Mouse (Mus musculus) thymus, postnatal 36 days (tissue): Measurements from ENCODE around the gene Bcl11a.

Experiments used
- DNase-seq, 2 experiments: peaks; one replicate each; pipeline ENCODE4 v3.0.0; 2022; ENCODE audit warnings: mixed read lengths in 2 of 2

Bcl11a gene

DNA sequence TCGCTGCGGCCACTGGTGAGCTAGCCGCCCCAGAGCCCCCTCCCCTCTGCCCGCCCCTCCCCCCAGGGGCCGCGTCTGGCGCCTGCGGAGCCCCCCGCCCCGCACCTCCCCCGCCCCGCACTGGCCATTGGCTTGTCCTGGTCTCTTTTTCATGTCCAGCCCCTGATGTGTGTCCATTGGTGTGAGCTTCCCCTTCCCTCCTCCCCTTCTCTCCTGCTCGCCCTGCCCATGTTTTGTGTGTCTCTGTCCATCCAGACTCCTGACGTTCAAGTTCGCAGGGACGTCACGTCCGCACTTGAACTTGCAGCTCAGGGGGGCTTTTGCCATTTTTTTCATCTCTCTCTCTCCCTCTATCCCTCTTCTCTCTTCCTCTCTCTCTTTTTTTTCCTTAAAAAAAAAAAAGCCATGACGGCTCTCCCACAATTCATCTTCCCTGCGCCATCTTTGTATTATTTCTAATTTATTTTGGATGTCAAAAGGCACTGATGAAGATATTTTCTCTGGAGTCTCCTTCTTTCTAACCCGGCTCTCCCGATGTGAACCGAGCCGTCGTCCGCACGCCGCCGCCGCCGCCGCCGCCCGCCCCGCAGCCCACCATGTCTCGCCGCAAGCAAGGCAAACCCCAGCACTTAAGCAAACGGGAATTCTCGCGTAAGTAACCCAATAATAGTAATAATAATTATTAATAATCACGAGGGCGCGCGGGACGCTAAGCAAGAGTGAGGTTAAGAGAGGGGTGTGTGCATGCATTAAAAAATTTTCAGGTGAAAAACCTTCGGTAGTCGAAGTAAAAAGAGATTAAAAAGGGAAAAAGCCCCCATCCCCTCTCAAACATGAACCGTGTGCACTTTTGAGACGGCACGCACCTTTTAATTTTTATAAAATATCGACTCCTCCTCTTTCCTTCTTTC, at the start of gene Bcl11a:
TSS of gene Bcl11a (plus strand) at position 262 of the 911 bp plus-strand sequence.
- DNase-seq: no peak

DNA sequence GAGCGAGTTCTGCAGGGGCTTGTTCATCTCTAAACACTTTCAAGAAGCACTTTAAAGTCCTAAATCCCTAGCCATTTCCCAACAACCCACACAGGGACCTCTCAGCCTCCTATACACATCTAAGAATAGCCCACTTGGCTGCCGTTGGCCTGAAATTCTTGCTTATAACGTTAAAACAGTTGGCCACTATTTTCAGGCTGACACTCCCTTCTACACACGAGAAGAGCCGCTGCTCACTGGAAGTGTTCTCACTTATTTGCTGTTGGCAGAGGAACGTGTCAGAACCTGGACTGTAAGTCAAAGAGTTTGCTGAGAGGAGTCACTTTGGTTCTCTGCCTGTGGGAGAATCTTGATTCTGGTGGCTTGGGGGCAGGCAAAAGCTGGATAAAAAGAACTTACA, 33.8 kb upstream of the Bcl11a start:
- no peak for DNase-seq

DNA sequence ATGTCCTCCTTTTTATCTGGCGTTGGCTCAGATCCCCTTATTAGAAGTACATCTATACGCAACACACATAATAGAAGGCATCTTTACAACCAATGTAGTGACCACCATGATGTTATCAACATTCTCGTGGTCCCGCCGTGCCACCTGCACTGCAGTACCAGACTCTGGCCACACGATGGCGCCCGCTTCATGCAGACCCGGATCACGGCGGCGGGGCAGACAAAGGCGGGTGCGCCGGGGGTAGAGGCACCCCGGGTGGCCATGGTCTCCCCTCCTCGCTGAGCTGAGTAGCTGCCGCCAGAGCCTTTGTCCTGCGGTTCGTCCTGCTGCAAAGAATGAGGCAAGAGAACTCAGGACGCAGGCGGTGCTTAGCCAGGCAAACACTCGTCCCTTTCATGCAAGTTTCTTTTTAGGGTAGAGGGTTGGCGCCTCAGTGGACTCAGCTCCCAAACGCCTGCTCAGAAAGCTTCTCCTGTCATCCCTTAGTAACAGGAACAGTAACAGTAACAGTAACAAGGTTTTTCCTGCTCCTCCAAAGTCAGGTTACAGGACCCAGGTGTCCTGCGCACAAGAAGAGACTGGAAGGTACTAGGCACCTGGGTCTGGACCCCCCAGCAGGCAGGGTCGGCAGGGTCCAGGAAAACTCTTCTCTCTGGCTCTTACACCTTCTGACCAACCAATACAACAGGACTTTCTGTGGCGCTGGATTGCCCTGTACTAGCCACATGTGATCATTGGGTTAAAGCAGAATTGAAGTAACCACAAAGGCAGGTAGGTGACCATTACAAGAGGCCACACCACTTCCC, 28.4 kb upstream of the Bcl11a start:
- DNase-seq: peak; percentile 79 to 83

DNA sequence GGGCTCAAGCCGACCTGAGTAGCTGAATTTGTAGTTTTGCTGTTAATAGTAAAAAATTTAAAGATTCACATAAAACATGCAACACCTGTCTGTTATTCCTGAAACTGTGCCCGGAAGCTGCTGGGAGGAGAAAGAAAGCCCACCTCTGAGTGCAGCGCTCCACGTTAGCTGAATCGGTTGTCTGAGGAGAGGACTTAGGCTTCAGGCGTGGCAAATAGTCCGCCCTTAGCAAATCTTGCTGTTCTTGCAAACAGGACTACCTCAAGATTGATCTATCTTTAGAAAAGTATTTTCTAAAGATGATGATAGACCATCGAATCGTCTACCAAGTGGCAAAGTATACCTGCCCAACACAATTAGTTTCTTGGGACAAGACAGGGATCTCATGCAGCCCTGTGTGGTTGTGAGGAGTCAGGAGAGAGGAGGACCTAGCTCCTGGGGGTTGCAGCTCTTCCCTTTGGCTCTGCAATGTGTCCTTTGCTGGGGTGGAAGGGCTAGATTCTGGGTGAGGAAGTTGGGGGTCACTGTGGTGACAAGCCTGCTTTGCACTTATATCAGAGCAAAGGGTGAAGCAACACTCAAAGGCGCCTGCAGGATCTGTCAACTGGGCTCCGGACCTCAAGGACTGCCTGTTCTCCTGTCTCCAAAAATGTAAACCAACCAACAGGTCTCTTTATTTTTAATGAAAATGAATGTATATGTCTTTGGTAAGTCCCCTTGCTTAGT, 27.7 kb upstream of the Bcl11a start:
- no peak for DNase-seq

DNA sequence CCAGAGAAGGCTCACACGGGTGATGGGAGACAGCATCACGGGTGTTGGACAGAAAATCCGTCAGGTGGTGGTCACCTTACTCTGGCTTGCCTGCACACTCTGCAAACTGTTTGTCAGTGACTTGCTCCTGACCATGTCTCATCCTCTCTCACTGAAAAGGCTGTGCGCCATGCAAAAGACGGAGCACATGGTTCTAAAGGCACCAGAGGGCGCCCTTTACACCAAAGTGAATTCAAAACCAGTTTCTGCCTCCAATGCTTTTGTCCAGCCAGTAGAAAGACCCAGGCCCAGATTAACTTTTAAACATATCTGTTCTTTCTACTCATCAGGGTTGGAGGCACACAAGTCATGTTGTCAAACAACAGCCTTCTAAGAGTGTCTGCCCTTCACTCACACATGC, 25.0 kb upstream of the Bcl11a start:
- no peak for DNase-seq

DNA sequence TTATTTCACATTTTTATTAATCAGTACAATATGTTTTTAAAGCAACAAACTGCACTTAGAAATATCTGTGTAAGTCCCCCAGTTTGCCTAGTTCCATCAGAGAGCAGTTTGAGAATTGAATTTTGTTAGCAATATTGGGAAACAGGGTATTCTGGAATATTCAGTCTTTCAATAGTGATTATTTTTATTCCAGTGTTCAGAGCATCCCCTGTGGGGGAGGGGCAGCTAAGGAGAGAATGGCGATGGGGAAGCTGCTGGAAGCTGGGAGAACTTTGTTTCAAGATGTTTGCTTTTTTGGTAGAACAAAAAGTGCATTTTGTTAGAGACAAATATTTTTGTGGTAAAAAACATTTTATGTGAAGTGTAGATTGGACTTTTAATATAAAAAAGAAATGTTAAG, 18.7 kb upstream of the Bcl11a start:
- DNase-seq: no peak

DNA sequence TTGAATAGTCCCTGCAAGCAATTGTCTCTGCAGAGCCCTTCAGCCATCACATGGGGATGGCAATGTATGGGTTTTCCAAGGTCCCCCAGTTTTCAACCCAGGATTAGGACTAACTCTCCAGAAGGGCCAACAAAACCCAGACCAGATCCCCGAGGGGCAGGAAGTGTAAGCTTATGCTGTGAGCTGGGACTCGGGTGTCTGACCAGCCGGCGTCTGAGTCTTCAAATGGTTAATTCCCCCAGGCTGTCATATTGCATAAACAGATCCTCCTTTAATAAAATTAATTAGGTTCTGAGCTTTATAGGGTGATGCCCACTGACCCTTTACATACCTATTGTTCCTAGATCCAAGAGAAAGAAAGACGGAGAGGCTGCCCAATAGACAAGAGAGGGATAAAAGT, 17.4 kb upstream of the Bcl11a start:
- DNase-seq: no peak

DNA sequence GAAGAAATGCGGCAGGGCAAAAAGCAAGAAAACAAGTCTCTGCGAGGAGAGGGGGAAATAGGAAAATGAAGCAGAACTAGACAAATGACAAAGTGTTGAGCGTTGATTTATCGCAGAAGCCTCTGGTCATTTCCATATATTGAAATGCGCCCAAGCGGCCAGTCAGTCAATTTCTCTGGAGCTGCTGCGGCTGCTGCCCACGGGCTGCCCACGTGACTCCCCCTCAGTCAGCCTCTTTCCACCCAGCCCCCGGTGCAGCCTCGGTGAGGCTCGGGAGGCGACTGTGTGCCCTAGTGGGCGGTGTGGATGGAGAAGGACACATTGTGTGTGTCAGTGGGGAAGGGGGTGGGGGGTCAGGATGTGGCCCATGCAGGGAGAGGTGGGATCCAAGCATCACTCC, 16.0 kb upstream of the Bcl11a start:
- no peak for DNase-seq

DNA sequence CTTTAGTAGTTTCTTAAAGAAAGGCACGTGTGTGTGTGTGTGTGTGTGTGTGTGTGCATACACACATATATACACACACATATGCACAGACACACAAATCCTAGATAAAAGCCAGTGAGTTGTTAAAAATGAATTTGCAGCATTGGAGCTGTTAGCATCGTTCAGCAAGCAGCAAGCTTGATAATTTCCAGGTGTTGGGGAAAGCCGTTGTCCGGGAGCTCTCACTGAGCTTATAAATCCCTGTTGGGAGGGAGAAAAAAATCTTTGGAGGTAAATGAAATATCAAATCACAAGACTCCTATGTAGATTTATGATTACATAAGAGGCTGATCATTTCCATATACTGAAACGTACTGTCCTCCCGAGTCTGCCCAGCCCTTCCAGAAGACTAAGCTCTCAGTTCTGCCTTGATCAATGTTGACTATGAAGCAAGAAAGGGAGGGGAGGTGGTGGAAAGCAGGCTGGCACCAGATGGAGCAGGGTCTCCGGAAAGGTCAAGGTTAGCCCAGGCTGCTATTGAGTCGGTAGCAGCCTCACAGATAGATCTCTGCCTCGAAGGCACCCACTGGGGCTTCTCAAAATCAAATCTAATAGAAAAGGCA, 15.3 kb upstream of the Bcl11a start:
- DNase-seq: no peak

DNA sequence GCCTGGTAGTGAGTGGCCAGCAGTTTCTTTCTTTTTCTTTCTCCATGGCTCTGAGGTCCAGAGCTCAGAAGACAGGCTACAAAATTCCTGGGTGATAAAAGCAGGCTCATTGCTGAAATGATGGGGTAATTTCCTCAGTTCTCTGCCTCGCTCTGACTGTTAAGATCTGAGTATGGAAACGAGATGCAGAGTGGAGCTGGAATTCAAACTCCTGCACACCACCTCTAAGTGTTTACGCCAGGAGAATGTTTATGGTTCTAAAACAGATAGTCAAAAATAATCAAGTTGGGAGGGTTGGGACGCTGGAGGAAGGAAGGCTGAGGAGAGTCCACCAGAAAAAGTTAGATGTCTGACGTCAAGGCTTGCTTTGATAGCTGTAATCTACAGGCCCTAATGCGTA, 13.6 kb upstream of the Bcl11a start:
- no peak for DNase-seq

DNA sequence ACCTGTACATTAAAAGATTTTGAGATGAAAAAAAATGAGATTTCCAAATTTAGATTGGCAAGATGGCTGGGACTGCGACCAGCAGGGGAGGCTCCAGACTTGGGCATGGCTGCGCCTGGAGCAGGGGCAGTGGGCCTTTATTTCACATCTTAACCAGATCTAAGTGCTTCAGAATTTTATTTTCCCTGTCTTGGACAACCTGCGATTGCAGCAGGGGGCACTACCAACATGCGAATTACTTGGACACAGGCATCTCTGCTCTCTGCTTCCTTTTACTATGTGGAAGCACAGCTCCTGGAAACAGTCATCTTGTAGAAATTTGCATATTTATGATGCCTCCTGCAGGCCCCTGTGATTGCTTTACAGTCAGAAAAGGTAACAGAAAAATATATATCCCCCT, 12.5 kb upstream of the Bcl11a start:
- no peak for DNase-seq

DNA sequence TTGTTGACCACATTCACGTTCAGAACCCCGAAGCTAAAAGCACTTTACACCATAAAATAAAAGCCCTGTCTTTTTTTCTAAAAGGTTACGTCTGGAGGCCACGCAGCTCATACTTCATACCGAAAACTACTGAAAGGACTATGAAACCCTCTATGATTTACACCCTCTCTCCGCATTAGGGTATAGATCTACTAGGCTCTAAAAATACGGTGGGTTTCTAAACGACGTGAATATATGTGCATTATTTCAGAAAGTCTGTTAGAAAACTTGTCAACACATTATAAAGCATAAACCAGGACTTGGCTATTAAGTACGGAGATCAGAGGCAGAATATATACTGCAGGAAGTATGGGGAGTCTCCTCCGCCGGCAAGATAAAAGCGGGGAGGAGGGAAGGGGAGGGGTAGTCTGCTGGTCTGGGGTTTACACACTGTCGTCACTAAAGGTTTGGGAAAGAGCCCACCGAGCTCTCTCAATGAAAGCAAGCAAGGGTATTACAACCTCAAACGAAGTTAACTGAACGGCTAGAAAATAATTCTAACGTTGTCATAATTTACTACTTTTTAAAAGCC, 3.8 kb upstream of the Bcl11a start:
- peak; percentile 31 to 51 for DNase-seq

DNA sequence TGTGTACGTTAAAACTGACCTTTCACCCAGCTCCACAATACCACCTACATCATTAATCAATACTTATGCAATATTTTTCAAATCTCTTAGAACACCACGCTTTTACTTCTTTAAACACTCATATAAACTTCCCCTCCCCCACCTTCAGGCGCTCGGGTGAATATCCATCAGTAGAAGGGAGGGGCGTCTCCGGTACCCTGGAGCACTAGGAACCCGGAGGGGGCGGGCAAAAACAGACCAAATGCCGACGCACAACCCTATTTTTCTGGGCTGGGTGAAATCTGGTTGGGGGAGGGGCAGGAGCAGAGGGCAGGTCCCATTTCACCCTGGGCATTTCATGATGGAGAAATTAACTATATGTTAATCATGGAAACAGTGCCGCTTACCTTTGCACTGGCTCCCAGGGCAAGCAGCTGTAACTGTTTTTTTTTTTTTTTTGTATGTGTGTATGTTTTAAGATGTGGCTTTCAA, 3.2 kb upstream of the Bcl11a start, which contains the start of gene A830031A19Rik:
TSS of gene A830031A19Rik (minus strand) at position 421 of the 471 bp plus-strand sequence.
- DNase-seq: peak in 1 of 2 experiments; percentile 21

DNA sequence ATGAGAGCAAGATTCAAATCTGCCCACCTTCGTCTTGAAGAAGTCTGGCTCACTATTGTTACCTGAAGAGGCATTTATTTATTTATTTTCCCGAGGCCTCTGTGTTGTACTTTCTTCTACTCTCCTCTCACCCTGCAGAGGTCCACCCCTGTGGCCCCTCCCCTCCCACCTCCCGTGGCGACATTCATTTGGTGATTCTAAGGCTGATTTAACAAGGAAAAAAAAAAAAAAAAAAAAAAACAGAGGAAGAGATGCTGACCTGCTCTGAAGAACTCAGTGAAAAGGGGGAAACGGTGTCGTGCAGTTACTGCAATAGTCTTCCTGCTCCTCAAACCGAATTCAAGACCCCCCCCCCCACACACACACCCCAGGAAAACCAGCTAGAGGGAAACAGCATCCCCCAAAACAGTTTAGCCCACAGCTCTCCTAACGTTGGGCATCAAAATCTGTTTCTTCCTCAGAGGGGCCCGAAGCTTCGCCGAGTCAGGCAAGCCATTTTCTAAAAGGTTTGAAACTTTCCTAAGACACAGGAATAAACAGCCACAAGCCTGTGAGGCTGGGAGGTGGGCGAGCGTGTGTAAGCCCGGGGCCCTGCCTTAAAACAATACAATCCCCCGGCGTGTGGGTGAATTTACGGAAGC, 2.2 kb upstream of the Bcl11a start:
- DNase-seq: no peak

DNA sequence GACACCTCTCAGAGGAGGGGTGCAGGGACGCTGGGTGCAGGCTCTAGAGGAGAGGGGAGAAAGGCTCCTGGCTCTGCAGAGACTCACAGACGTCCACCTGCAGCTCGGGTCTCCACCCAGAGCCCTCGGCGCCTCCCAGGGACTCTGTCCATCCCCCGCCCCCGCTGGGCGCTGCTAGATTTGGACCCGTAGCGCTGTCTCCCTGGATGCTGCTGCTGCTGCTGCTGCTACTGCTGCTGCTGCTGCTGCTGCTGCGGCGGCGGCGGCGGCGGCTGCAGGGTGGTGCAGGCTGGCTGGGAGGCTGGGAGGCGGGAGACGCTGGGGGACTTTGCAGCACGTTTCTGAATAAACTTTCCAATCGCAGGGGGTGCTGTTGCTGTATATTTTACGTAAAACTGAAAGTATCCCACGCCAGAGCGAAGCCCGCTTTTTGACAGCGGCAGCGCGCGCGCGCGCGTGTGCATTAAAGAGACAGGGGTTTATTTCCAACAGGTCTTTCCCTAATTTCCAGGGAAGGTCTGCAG, 1.7 kb upstream of the Bcl11a start:
- peak; percentile 70 to 79 for DNase-seq

DNA sequence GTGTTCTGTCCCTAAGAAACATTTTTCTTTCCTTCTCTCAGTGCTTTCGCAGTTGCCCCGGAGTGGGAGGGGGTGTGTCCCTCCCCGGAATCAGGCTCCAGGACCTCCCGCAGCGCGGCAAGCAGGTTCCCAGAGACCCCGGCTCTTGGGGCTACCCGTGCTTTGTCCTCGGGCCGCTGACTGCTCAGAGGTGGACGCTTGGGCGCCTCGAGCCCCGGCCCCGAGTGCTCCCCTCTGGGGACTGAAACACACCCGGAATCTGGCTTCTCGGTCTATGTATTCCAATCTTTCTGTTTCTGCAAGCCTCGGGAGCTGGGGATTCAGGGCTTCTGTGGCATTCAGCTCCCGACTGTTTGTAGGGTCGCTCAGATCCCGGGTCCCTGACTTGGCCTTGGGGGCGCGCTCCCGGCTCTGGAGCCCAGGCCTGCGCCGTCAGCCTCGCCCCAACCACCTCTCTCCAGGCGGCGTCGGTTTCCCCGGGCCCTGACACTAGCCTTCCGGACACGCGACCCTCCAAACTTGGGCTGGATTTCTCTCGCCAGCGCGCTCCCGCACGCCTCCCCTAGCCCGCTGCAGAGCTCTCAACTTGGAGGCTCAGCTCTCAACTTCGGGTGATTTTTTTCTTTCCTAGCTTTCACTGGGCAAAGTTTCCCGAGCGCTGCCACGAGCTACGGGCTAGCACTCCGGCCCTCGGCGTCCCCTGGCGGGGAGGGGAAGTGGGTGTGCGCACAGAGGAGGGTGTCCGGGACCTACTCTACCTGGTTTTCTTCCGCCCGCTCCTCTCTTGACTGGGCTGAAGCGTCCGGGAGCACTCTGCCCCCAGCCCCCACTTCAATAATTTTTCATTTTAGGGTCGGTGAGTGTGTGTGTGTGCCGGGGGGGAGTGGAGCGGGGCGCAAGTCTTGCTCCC, 780 bp upstream of the Bcl11a start:
- DNase-seq: peak; percentile 49

DNA sequence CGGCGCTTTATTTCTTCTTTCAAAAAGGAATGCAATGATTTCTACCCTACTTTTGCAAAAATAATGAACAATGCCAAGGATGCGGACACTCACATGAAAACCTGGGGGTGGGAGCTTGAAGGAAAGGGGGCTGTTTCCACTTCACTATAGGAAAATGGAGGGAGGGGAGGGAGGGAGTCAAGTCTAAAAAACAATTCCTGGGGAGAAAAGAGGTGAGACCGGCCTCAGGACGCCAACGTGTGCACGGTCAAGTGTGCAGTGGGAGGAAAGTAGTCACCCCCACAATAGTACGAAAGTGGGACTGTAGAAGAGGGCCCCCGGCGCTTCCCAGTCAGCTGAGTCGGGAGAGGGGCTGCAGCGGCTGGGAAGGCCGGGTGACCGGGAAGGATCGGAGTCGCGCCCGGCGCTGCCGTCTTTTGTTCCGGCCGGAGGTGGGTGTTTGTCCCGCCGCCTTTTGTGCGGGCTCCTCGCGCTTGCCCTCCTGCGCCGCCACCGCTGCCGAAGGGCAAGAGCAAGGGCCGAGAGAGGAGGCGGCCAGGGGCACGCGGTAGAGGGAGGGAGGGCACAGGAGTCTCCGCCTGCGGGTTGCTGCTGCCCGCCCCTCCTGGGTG, 955 bp downstream of the Bcl11a start:
- peak; percentile 18 to 26 for DNase-seq

DNA sequence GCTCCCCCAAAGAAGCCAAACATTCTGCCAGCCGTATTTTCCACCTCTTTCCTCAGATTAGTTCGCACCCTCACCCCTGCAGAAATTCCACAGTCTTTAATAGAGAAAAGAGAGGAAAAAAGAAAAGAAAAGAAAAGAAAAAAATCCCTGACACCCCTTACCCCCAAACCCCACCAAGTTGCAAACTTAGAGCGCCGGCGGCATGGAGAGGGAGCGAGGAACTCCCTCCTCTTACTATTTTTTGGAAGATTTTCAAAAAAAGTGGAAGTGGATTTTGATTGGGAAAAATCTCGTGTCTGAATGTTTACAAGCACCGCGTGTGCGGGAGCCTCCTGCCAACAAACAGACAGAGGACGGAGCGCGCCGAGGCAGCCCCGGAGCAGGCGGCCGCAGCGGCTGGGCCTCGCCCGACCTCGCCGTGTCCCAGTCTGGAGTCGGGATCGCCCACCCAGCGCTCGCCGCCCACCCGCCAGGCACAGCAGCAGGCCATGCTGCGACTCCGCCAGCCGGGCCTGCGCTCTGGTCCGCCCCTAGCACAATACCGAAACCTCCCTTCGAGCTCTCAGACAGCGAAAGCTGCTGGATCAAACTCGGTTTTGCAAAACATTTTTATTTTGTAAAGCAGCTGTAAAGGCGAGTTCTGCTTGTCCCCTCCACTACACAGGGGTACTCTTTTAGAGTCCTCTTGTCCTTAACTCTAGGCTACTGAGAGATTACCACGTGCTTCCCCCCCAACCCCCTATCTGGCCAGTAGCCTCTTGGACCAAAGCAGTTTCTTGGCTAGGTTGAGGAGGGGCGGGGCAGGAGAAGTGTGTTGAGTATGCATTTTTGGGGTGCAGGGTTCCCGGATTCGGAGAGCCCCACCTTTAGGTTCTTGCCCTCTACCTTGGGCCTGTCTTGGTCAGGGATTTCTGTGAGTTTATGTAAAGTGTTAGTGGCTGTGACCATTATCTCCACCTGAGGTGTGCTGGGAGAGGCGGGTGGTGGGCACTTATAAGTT, 1.8 kb downstream of the Bcl11a start:
- peak; percentile 20 to 24 for DNase-seq
